Mouse (Mus musculus): ENCODE results near the gene Slc27a3.

Gene Slc27a3

DNA sequence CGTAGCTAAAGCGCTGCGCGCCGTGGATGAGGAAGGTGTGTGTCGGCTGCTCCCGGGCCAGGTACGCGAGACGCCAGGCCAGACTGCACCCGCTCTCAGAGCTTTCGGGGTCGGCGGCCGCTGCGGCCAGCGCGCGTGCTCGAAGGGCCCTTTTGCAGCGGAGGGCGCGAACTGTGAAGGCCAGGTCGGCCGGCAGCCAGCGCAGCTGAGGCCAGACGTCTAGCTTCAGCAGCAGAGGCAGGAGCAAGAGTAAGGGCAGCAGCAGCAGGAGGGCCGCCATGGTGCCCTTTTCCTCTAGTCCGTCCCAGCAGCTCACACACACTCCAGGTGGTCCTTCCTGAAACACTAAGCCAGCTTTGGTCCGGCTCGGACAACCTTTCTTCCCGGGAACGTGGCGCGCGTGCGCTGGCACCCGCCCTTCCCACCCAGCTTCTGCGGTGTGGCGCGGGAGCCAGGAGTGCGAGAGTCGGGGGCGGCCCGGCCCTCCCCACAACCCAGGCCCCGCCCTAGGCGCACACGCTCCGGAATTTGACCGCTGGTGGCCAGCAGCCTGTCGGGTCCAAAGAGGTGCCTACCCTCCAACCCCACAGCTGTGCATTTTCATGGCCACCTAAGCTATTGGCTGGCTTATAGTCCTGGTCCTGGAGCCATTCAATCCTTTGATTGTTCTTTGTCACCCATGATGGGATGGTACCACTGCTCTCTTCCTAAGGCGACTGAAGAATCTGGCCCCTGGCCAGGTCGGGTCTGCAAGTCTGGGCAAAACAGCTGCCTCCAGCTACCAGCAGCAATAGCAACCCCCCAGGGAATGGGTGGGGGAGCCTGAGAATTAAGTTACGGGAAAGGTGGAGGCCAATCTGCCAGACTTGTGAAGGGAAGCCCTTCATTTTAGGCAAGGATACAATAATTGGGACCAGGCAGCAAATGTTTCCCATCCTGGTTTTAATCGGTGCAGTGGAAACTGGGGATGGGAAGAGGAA is at the start of gene Slc27a3:
Slc27a3 (minus strand) TSS at position 428 of the 980 bp plus-strand sequence.
- in situ Hi-C loops (cut with MboI, MseI), result no loop called here

DNA sequence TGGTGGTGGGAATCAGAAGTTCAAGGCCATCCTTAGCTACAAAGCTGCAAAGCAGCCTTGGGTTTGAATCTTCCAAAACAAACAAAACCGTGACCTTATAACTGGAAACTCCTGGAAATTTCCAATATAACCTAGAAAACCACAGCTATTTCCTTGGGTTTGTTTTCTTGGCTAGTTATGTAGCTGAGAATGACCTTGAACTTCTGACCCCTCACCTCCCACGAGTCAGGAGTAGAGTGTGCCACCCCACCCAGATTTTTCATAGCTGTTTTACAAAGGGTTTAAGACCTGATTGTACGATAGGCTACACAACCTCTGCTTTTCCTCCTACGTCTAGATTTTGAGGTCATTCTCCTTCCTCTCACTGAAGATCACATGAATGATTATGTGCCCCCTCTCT is 47.4 kb upstream of the Slc27a3 start:
- in situ Hi-C loops (cut with MboI, MseI), result no loop called here

DNA sequence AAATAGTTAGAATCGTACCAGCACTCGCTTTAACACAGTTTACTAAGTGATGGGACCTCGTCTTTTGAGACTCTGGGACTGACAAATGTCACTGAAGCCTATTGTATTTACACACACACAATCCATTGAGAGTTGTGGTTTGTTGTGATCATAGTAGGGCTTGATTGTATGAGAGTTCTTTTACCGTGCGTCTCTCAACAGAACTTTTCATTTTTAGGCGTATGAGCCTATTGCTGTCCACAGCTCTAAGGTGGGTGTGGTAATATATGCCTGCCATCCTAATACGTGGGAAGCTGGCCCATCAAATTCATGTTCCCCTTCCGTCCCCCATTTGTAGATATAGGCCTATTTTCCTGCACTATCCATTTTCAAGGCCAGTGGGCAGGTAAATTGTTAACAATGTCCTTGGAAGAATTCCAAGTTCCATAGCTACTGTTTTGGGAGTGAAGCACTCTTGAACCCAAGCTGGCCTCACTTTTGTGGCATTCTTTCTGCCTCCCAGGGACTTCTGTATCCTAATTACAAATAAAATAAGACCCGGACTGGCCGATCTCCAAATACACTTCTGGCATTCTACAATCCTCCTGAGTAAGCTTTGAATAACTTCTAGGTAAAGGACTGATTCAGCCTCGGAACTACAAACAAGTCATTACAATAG is 44.5 kb upstream of the Slc27a3 start:
- in situ Hi-C loops (cut with MboI, MseI), result no loop called here

DNA sequence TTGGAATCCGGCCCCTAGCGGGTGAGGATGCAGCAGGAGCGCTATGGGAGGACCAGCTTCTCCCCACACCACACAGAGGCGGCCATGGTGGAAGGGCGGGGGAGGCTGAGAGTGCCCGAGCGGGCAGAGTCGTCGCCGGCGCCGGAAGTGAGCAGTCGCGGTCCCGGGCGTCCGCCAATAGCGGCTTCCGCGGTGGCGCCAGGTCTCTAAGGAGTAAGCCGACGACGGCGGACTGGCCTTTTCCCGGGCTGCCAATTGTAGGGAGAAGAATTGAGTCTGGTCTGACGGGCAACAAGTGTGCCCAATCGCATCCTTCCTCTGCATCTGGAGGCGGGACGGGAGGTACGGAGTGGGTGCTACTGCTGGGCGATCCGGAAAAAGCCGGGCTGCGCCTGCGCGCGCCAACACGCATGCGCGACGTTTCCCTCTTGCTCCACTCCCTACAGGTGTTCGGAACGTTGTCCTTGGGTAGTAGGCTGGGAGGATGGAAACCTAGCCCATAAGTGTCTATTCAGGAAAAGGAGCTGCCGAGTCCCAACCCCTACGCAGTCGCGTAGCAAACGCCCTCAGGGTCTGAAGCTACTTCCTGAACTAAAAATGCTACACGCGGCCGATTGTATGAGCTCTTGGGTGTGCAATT is 43.8 kb upstream of the Slc27a3 start, which contains the start of gene Ints3:
Ints3 (minus strand) TSS at position 242 of the 640 bp plus-strand sequence.
- in situ Hi-C loops (cut with MboI, MseI), result no loop called here

DNA sequence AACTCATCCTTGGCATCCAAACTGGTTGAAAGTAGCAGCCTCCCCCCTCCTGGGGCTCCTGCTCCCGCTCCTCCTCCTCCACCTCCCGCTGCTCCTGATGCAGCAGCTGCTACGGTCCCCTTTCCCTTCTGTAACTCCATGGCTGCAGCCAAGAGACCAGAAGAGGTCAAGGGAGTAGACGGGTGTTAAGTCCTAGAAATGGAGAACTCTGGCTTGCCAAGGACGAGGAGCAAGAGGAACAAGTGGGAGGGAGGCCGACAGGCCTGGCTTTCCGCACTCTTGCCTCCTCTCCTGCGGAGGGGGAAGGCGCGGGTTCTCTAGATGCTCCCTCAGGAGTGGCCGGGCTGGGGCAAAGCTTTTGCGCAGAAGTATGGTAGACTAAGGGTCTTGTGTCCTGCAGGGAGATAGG is 43.1 kb upstream of the Slc27a3 start:
- in situ Hi-C loops (cut with MboI, MseI), result no loop called here

DNA sequence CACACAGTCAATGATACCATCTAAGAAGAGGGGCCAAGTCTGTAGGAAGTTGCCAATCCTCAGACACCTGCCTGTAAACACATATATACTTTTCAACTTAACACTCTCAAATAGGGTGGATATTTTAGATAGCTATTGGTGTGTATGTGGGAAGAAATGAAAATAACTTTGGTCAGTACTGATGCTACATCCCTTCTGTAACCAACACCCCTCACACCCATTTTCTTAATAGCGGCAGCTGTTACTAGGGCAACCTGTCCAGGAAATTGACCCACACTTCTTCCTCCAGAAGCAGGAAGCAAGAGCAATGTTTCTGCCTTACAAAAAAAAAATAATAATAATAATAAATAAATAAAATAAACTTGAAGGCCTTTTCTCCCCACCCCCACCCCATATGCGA is 42.6 kb upstream of the Slc27a3 start:
- in situ Hi-C loops (cut with MboI, MseI), result no loop called here

DNA sequence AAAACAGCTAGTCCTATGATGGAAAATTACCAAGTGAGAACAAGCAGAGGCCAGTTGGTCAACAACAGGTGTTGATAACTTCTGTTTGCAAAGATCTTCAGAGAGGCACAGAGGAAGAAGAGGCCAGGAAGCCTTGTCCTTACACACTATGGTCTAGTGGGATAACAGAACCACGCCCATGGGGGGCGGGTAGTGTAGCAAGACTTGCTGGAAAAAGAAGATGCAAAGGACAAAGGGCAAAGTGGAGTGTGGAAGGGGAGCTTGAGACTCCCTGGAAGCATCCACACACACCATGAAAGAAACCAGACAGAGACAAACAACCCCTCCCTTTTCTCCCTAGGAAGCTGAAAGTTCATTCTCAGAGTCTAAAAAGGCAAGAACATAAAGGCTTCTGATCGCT is 39.8 kb upstream of the Slc27a3 start:
- in situ Hi-C loops (cut with MboI, MseI), result no loop called here

DNA sequence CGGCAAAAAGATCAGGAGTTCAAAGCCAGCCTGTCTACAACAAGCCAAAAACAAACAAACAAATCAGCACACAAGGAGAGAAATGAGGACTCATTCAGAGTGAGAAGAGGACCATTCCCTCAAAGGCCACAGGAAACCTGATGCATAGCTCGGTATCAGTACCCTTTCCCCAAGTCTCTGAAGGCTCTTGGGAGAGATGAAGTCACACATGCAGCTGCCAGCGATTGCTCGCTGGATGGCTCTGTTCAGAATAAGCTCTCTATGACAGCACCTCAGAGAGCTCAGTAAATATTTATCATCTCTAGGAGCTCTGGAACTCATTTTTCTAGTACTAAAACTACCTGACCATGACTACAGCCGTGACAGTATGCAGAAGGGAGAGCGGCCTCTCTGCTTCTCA is 38.4 kb upstream of the Slc27a3 start:
- in situ Hi-C loops (cut with MboI, MseI), result no loop called here

DNA sequence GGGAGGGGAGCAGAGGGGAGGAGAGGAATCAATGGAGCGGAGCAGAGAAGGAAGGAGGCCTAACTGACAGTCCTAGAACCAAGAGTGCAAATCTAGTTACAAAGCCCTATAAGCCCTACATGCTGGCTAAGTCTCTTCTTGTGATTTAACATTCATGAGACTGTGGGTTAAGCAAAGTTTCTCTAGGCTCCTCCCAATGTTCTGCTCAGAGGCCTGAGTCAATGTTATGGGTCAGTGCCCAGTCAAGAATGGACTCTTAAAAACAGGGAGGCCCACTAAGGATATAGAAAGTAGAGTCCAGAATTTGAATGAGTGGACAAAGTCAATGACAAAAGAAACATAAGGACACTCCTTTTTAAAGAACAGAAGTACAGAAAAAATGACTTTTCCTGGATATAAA is 37.8 kb upstream of the Slc27a3 start:
- in situ Hi-C loops (cut with MboI, MseI), result no loop called here

DNA sequence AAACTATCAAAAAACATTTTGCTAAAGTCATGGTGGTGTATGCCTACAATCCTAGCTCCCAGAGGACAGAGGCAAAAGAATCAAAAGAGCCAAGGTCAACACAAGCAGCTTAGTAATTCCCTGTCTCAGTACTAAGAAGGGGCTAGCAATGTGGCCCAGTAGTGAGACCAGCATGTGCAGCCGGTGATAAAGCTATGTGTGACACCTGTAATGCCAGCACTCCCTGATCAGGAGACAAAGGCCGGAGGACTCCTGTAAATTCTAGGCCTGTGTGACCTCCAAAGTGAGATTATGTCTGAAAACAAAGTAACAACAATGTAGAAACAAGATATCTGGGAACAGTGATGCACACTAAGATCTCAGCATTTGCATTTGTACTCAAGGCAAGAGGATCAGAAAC is 35.8 kb upstream of the Slc27a3 start:
- in situ Hi-C loops (cut with MboI, MseI), result no loop called here

DNA sequence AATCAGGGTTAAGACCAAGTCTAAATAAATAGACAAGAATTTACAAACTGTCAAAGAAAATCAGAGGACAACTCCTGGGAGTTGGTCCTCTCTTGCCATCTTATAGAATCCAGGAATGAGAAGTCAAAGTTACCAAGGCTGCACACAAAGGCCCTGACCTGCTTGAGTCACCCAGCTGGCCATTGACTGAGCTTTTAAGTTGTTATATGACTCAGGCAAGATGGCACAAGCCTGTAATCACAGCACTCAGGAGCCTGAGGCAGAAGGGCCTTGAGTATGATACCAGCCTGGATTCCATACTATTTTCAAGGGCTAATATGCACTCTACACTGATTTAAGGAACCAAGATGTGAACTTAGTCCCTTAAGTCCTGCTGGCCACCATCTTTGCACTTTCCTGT is 33.8 kb upstream of the Slc27a3 start:
- in situ Hi-C loops (cut with MboI, MseI), result loop anchor here (25.0 kb wide), 1 partner anchor 539 kb away; no protein-coding TSS in a partner anchor

DNA sequence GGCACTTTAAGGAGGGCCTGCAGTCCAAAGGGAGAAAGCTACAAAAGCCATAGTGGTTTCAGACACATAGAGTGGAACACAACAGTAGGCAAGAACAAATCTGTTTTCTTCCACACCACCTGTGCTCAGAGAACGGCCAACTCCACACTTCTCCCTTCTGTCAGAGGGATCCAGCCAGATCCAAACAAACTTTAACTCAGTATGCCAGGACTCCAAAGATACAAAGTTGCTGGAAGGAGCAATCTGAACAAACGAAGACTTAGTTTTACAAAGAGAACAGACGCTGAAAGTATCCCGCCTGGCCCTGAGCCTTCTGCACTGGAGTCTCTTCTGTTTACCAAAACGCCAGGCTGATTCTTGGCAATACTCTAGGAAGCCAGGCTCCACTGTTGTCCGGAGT is 31.0 kb upstream of the Slc27a3 start:
- in situ Hi-C loops (cut with MboI, MseI), result loop anchor here (25.0 kb wide), 1 partner anchor 542 kb away; no protein-coding TSS in a partner anchor

DNA sequence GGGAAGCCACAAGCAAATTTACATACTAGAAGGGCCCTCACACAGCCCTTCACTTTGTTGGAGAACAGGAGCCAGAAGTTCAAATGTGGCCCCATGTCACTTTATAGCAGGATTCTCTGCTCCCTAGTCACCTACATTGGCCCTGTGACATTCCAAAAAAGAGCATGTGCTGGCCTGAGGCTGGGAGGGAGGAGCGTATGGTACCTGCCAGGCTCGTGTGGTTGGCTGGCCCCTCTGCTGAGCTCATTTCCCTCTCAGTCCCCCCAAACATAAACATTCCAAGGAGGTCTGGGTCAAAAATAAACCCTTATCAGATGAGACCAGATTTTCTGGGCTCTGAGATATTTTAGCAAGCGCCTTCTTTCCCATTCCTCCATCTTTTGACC is 23.3 kb upstream of the Slc27a3 start:
- in situ Hi-C loops (cut with MboI, MseI), result loop anchor here (25.0 kb wide), 1 partner anchor 549 kb away; no protein-coding TSS in a partner anchor

DNA sequence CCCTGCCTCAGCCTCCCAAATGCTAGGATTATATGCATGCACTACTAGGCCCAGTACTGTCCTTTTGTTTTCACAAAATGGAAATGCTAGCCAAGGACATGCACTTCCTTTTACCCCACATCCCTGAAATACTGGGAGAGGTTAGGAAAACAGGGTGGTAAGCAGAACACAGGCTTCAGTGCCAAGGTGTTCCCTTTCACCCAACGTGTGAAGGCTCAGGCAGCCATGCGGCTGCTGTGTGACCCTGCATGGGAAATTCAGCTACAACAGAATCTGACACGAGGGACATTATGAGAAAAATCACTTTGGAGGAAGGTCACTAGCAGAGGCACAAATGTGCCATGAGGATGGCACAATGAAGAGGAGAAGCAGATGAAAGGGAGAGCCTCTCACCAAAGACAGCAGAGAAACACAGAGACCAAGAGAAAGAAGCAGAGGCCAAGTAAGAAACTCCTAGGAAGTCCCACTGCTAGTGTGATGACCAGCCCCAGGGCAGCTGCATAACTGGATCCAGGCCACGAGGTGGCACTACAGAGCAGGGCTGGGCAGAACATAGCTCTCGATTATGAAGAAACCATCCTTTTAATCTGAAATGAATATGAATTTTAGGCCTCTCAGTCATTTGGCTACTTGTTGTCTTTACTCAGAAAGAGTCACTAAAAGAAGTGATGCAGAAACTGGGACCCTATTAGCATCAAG is 22.7 kb upstream of the Slc27a3 start:
- in situ Hi-C loops (cut with MboI, MseI), result loop anchor here (25.0 kb wide), 1 partner anchor 550 kb away; no protein-coding TSS in a partner anchor

DNA sequence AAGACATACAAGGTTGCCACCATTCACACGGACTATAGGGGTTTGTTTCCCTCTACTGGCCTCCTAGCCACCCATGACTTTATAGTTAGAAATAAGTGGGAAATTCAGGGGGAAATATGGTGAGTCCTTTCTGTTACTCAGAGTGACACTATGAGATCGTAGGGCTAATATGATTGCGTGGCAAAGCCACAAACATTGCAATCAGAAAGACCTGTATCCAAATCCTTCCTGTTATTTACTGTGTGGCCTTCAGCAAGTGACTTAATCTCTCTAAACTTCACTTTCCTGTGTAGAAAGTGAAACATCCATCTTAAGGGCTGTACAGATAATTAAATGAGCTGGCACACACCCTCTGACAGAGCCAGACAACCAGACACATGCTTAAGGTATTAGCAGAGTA is 19.0 kb upstream of the Slc27a3 start:
- in situ Hi-C loops (cut with MboI, MseI), result loop anchor here (25.0 kb wide), 1 partner anchor 554 kb away; no protein-coding TSS in a partner anchor

DNA sequence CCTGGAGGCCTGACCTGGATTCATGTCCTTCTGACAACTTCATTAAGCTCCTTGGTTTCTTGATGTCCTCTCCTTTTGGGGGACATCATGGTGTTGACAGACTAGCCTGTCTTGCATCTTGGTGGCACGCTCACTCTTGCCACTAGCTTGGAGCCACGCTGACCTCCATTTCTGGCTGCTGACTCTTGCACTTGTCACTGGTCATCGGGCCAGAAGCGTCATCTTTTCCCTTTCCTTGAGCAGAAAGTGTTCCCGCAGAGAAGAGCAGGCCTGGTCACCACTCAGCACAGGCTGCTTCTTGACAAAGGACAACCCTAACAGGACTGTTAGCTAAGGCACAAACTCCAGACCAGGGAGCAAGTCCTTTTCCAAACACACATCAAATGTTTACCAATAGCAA is 16.7 kb upstream of the Slc27a3 start:
- in situ Hi-C loops (cut with MboI, MseI), result loop anchor here (25.0 kb wide), 1 partner anchor 556 kb away; no protein-coding TSS in a partner anchor

DNA sequence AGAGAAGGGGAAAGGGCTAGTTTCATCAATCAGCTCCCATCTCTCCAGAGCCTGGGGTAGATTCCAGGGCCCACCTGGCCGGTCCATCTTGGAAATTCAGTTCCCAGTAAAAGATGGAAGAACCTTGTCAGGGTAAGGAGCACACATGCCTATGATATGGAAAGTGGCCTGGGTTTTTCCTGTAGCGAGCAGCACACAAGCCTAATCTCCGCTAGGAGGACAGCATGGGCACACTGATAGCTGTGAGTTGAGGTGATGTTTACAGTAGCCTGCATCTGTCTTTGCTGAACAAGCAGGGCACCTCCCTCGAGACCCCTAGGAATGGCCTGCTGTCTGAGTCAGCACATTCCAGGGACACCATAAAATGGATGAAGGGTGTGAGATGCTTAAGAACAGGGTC is 14.9 kb upstream of the Slc27a3 start:
- in situ Hi-C loops (cut with MboI, MseI), result loop anchor here (25.0 kb wide), 1 partner anchor 558 kb away; no protein-coding TSS in a partner anchor

DNA sequence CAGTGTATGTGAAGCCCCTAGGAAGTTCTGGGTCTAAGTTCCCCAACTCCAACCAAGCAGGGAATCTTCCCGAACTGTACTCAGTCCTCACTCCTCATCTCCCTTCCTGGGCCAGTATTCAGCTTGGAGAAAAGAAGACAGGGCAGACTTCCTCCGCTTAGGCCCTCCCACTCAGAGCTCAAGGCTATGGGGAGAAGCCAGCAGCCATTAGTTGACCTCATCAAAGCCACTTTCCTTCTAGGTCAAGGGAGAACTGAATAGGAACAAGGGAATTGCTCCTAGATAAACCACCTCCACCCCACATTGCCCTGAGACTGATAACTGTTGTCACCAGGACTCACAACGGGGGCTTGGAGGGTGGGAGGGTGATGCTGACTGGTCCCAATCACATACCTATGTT is 14.4 kb upstream of the Slc27a3 start:
- in situ Hi-C loops (cut with MboI, MseI), result loop anchor here (25.0 kb wide), 1 partner anchor 558 kb away; no protein-coding TSS in a partner anchor

DNA sequence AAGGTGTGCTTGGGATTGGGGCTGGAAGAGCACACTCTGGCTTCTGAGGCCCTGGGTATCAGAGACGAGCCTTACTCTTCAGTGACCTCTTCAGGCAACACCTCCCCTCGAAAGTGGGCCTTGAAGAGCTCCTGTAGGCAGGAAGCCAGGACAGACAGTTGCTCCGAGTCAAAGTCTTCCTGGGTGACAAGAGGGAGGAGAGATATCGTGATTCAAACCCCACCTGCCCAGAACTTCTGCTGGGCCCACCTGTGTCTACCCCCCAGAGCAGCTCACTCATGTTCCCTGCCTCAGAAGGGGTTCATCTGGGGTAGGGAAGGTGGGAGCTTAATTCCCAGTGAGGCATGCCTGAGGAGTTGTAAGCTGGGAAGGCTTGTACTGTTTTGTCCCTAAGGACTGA is 11.3 kb upstream of the Slc27a3 start:
- in situ Hi-C loops (cut with MboI, MseI), result loop anchor here (25.0 kb wide), 1 partner anchor 561 kb away; no protein-coding TSS in a partner anchor

DNA sequence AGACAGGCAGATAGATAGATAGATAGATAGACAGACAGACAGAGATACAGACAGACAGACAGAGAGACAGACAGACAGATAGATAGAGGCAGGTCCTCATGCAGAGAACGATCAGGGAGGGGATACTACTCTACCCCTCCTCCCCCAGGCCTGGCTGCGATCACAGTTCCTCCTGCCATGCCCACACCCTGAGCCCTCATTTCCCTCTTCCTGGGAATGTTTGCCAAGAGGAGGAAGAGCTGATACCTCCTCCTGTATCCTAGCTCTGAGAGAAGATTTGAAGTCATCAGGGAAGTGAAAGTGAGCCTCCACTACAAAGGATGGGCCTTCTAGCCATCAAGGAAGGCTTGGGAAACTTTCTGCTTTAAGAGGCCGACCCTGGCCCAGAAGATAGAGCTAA is 5.9 kb upstream of the Slc27a3 start:
- in situ Hi-C loops (cut with MboI, MseI), result no loop called here

DNA sequence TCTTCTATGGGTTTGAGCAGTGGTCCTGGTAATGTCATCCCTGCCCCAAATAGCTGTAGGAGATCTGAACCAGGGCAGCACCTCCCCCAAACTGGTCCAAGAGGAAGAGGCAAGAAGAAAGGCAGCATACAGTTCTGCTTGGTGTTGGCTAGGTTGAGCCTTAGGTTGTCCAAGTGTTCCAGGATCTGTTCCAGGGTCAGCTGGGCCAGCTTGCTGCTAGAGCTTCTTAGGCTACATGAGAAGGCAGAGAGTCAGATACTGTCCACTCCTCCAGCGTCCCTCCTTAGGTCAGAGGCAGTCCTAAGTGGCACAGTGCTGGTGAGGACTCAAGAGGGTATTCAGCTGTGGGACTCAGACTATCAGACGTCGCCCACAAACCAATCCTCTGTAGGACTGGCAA is 2.9 kb upstream of the Slc27a3 start:
- in situ Hi-C loops (cut with MboI, MseI), result no loop called here

Measured in T-helper 1 cell (primary cell).